Mouse (Mus musculus) bone marrow macrophage, adult 2 months (primary cell): ENCODE measurements at regions not wholly inside any gene's neighbourhood (a gene's known extent, or its start where the extent isn't known, plus 50 kb on each side); places are given as distances from the start of the nearest gene placed in this dataset.

ENCODE experiments used
- H3K27ac ChIP-seq: 2 replicates; pipeline ENCODE4 v1.5.1; 2012; ENCODE audit warnings: low read depth, low read length; ENCODE audit not compliant: insufficient read depth
- H3K4me1 ChIP-seq: 2 replicates; pipeline ENCODE4 v1.6.1; 2012; ENCODE audit warnings: low read length; ENCODE audit not compliant: control insufficient read depth, insufficient read depth
- H3K4me3 ChIP-seq: 2 replicates; pipeline ENCODE4 v1.5.1; 2012; ENCODE audit warnings: mild to moderate bottlenecking, low read length, moderate library complexity; ENCODE audit not compliant: insufficient read depth
- CTCF ChIP-seq: IDR thresholded peaks from 2 replicates; pipeline ENCODE4 v1.5.1; 2012; ENCODE audit warnings: low read depth, mild to moderate bottlenecking, low read length, moderate library complexity
- POLR2A ChIP-seq: IDR thresholded peaks from 2 replicates; pipeline ENCODE4 v1.6.1; 2012; ENCODE audit warnings: mild to moderate bottlenecking, low read depth, low read length, borderline replicate concordance

DNA sequence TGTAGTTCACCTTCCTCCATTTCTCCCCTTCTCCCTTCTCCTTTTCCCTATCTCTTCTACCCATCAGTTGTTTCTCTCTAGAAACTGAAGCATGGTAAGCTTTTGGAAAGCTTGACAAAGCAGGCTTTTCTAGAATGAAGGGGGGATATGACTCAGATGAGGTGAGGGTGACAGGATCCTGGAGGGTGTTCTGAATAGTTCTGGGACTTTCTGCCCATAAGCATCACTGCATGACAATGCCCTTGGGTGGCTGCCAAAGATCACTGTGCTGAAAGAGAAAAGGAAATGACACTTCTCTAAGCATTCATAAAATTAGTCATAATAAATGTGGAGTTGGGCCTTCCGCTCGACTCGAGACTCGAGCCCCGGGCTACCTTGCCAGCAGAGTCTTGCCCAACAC lies 67.7 kb upstream of the Gpr158 start:
- H3K27ac ChIP-seq, result no peak overlapping the region
- no peaks in the 10 kb centered on the region for H3K4me1 ChIP-seq
- H3K4me3 ChIP-seq, result no peak overlapping the region
- TF ChIP-seq CTCF, result no peak
- TF ChIP-seq POLR2A, result no peak
